Mouse (Mus musculus) kidney, adult 2 months (tissue): ENCODE results near the gene Nsf.

Experiments
- CTCF ChIP-seq: fragments of 200-500 bp; conservative IDR thresholded peaks from 2 replicates; pipeline ENCODE4 v1.5.1; 2011; ENCODE audit warnings: low read depth, mild to moderate bottlenecking, control low read depth, low read length, moderate library complexity, mixed read lengths; ENCODE audit not compliant: insufficient read depth, insufficient read length
- POLR2A ChIP-seq: fragments of 200-500 bp; IDR thresholded peaks from one replicate; pipeline ENCODE4 v1.6.1; 2011; ENCODE audit warnings: low read depth, low read length, control low read depth

- TF ChIP-seq CTCF (no peak), POLR2A (no peak)
Observed at GRCm38 (mm10) chr11:103892831-103893230, 61.0 kb downstream of the Nsf start.
